Mouse (Mus musculus): Measurements from ENCODE around the gene Grin2a.

DNA sequence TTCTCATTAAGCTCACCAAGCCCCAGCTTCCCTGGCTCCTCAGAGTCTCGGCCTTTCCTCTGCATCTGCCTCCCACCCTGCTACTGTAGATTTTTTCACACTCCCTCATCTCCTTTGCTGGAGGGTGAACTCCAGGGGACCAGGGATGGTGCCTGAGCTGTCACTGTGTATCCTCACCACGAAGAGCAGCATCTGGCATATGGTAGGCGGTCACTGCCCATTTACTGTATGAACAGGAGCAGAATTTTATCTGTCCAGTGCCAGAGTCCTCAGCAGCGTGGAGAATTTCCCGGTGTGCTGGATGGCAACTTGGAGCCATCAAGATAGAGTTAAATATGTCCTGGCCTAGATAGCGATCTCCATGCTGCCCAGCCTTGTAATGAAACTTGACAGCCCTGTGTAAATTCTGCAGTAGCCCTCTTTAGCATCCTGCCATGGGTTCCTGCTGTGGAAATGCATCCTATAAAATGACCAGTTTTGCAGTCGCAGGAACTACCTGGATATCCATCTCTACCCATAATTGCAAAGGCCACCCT lies 269.7 kb downstream of the Grin2a start:
- TF ChIP-seq CTCF (IDR thresholded peaks at IDR 0.05; ENCODE audit: low read depth) (no peak), EP300 (IDR thresholded peaks at IDR 0.05; ENCODE audit: low read depth) (no peak)
